Mouse (Mus musculus) stomach, adult 2 months (tissue): ENCODE data around the gene Gm3159. TPM values are rescaled to one million over a fixed set of nuclear protein-coding genes. Genes with fewer than 3 reads are reported as not detected.

Experiments used
- polyA plus RNA-seq: library from polyadenylated mRNA; depleted of rRNA; stranded (reverse); fragments of >200 nt; gene quantifications from 2 replicates; pipeline ENCODE4 v1.2.3, GENCODE M21; 2012; rRNA removed

The Gm3159 gene
- not detected in 2 replicates for polyA plus RNA-seq

DNA sequence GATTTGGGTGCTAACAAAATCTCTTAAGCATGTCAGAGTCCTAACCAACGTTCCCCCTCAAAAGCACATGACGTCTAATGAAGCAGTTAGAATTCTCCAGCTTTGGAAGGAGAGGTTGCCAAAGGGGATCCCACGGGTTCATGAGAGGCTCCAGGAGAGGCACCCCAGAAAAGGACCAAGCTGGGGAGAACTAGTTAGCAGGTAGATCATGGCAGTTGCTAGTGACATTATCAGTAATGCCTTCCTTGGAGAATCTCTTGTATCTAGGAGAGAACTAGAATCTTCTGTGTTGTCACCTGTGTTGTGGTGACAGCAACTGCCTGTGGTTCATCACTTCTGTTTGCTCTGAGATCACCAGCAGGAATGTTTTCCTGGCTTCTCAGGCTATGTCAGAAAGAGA is at the start of gene Gm3159:
Gene Gm3159 (plus strand): TSS at position 301 of the 400 bp plus-strand sequence.

DNA sequence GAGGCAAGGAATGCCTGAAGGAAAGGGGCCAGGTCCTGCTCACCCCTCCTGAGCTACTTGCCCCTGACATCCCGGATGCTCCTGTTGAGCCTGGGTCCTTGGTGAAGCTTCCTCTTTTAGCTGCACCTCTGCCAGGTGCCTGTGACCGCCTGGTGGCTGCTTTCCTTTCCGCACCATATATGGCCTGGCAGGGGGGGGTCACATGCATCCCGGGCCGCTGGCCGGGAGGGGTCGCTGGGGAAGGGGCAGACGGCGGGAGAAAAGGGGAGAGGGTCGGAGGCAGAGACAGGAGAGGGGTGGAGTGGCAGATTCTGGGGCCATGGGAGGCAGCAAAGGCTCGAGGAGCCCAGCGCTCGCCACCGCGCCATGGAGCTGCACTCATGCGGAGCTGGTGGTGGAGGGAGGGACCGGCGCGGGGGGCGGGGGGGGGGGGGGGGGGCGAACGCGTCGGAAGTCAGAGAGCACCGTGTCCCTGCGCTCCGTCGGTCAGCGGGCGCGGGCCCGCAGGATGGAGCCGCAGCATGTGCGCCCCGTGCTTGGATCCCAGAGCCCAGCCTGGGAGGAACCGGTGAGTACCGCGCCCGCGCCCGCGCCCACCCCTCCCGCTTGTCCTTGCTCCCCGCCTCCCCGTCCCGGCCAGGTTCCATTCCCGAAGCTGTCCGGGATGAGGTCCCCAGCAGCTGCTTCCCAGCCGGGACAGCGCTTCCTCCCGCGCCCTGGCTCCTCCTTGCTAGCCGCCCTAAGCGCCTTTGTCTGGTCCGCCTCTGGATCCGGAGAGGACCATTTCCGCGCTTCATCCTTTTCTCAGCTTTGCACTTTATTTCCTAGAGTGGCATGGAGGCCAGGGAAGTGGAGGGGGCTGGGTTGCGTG is 17.9 kb downstream of the Gm3159 start, which contains the start of gene Gm3164:
Gene Gm3164 (plus strand): TSS at position 484 of the 871 bp plus-strand sequence.

DNA sequence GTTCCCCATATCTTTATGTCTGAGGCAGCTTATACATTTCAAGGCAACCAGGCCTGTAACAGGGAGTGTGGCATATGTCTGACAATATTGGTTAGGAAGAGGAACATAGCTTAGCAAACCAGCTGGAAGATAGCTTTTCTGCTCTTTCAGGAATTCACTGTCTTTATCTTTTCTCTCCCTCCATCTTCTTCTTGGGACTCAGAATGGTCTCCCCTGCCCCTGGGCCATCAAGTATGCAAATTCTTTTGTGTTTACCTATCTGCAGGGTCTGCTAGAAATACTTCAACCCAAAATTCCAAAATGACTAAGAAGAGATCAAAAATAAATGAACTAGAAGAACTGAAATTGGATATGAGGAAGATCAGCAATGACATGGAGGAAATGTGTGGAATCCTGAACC is 33.4 kb downstream of the Gm3159 start, which contains the start of gene Gm3173:
Gene Gm3173 (plus strand): TSS at position 301 of the 400 bp plus-strand sequence.

Other genes with a start within 250 kb of the Gm3159 start
- gene Gm3127, start 232.5 kb upstream of the Gm3159 start, polyA plus RNA-seq: not detected in 2 replicates
- gene Gm2974, start 214.9 kb upstream of the Gm3159 start, polyA plus RNA-seq: not detected in 2 replicates
- gene Gm3138, start 147.9 kb upstream of the Gm3159 start, polyA plus RNA-seq: not detected in 2 replicates
- gene Gm3149, start 80.2 kb upstream of the Gm3159 start, polyA plus RNA-seq: not detected in 2 replicates
- not detected in 2 replicates for gene 2610042L04Rik, start 62.8 kb upstream of the Gm3159 start, polyA plus RNA-seq
- not detected in 2 replicates for gene Gm3164, start 17.9 kb downstream of the Gm3159 start, polyA plus RNA-seq
- gene Gm3173, start 33.5 kb downstream of the Gm3159 start, polyA plus RNA-seq: not detected in 2 replicates
- gene Gm3182, start 84.2 kb downstream of the Gm3159 start, polyA plus RNA-seq: not detected in 2 replicates
- gene Gm3047, start 157.9 kb downstream of the Gm3159 start, polyA plus RNA-seq: not detected in 2 replicates
- not detected in 2 replicates for gene Gm8159, start 234.8 kb downstream of the Gm3159 start, polyA plus RNA-seq